Mouse (Mus musculus) neural tube, embryonic 11.5 days (tissue): ENCODE results near the gene Slc25a4. TPM values are rescaled to one million over a fixed set of nuclear protein-coding genes. Genes with fewer than 3 reads are reported as not detected.

Source experiments
- microRNA-seq: library from miRNA; unstranded; fragments of <30 nt; microRNA quantifications from one replicate; pipeline ENCODE4, GENCODE M21; 2016
- polyA plus RNA-seq: library from polyadenylated mRNA; unstranded; fragments of >200 nt; fragmentation: Nextera tagmentation; extraction: Ambion mirVana; gene quantifications from 2 replicates; pipeline ENCODE4 v1.2.1, GENCODE M21; 2014

Slc25a4 gene
- polyA plus RNA-seq, 1 experiment from 2014 or later: 548 TPM

Small RNAs within 50 kb of the gene (microRNA-seq; reads per million reads assigned to microRNA genes)
- gene Gm23812: not detected

Other genes starting within 250 kb of the Slc25a4 start
- 2.3 and 2.9 TPM in 2 replicates for gene 1700029J07Rik, start 236.0 kb downstream of the Slc25a4 start, polyA plus RNA-seq
- 55.7 and 56.7 TPM in 2 replicates for gene Ufsp2, start 235.8 kb downstream of the Slc25a4 start, polyA plus RNA-seq
- gene Lrp2bp, start 212.0 kb downstream of the Slc25a4 start, polyA plus RNA-seq: 0.21 and 0.47 TPM in 2 replicates
- 13.4 and 15.6 TPM in 2 replicates for gene Ankrd37, start 205.6 kb downstream of the Slc25a4 start, polyA plus RNA-seq
- gene Cfap97, start 59.5 kb downstream of the Slc25a4 start, polyA plus RNA-seq: 20.1 and 22.1 TPM in 2 replicates
- 6.5 and 8.5 TPM in 2 replicates for gene Snx25, start 59.1 kb downstream of the Slc25a4 start, polyA plus RNA-seq
- gene Helt, start 83.4 kb upstream of the Slc25a4 start, polyA plus RNA-seq: 0.60 TPM in 1 of 2 replicates, not detected in the other